Mouse (Mus musculus): ENCODE measurements around the gene Bicc1. TPM values are rescaled to one million over a fixed set of nuclear protein-coding genes. Genes with fewer than 3 reads are reported as not detected.

The Bicc1 gene
- polyA plus RNA-seq, 1 experiment from 2014 or later, result 8.5 TPM

DNA sequence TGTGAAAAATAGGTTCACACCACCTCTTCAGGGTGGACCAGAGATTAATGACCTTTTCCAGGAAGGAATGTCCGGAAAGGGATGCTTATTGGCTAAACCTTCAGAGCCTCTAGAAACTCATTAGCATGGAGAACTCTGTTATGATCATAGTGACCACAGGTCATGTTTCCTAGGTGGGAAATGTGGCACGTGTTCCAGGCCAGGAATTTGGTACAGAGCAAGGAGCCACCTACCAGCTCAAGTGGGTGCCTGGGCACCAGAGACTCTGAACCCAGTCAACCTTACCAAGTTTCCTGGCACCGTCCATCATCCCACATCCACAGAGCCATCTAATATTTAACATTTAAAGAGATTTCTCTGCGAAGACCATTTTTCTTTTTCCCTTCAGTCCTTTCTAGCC lies 29.2 kb upstream of the Bicc1 start:
- 84% methylated on average over 4 of the region's 4 CpGs for WGBS
- H3K27ac ChIP-seq (ENCODE audit: low read depth, low read length), result no peak overlapping the region

DNA sequence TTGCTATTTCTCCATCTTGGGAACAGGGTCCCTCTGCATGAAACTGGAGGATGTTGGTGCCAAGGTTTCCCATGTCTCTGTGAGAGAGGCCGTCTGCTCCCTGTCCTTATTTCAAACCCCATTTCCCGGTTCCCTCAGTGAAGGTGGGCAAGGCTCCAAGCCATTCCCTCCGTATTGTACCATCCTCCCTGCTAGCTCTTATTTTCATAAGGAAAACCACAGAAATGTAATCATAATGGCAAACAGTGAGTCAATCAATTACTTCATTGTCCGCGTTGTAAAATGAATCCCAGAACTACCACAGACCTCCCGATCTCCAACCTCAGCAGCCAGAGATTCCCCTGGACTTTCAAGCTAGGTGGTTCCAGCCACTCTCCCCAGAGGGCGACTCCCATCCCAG lies 25.6 kb upstream of the Bicc1 start:
- 87% methylated on average over 7 of the region's 7 CpGs for WGBS
- Histone ChIP-seq H3K9ac (ENCODE audit: low read length) (no peak overlapping the region), H3K4me1 (ENCODE audit: control insufficient read depth, insufficient read depth, low read length) (no peaks in the 10 kb centered on the region), H3K9me3 (ENCODE audit: control insufficient read depth, low read length) (no peaks in the 10 kb centered on the region), H3K36me3 (ENCODE audit: control insufficient read depth, insufficient read depth, low read length) (no peaks in the 10 kb centered on the region), H3K27ac (ENCODE audit: low read depth, low read length) (no peak overlapping the region), H3K4me3 (ENCODE audit: low read depth, low read length) (no peak overlapping the region), H3K4me2 (ENCODE audit: low read depth) (no peak overlapping the region), H3K27me3 (ENCODE audit: control insufficient read depth, insufficient read depth, low read length) (no peaks in the 10 kb centered on the region)
- no peak for DNase-seq (ENCODE audit: low spot score)
- no peak for ATAC-seq (ENCODE audit: insufficient read depth, low FRiP score, low TSS enrichment)

More for the DNA sequence above, 29.2 kb upstream of the Bicc1 start:
- Histone ChIP-seq H3K9me3 (ENCODE audit: control insufficient read depth, low read length) (no peaks in the 10 kb centered on the region), H3K9ac (ENCODE audit: low read length) (no peak overlapping the region), H3K4me2 (ENCODE audit: low read depth) (no peak overlapping the region), H3K36me3 (ENCODE audit: control insufficient read depth, insufficient read depth, low read length) (no peaks in the 10 kb centered on the region), H3K4me3 (ENCODE audit: low read depth, low read length) (no peak overlapping the region), H3K4me1 (ENCODE audit: control insufficient read depth, insufficient read depth, low read length) (no peaks in the 10 kb centered on the region), H3K27me3 (ENCODE audit: control insufficient read depth, insufficient read depth, low read length) (no peaks in the 10 kb centered on the region)
- no peak for DNase-seq (ENCODE audit: low spot score)
- ATAC-seq (ENCODE audit: insufficient read depth, low FRiP score, low TSS enrichment), result no peak

DNA sequence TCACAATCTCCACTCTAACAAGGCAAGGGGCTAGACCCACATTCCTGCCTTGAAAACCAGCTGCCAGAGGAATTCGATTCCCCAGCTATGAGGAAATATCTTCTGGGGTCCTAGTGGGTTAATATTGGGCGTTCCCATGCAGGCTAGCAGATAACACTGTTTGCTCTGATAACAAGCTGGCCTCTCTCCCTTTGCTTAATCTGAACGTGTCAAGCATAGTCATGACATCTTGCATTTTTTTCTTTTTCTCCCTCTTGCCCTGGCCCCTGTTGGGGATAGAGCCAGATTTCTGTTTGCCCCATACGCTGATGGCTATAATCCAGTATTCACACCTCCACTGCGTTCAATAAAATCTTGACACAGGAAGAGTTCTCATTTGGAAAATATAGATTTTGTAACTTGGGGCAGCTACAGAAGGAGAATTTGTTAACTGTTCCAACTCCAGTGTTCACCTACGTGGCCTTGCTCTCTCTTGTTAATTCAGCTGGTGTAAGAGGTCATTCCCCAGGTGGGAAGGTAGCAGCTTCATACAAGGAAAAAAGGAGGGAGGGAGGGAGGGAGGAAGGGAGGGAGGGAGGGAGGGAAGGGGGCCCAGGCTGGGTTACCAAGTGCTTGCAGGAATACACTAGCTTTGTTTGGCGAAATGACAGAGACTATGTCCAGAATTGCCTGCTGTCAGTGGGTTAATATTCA lies 24.0 kb upstream of the Bicc1 start:
- 69% methylated on average over 7 of the region's 7 CpGs for WGBS
- no peaks in the 10 kb centered on the region for H3K4me1 ChIP-seq (ENCODE audit: control insufficient read depth, insufficient read depth, low read length)
- H3K27ac ChIP-seq (ENCODE audit: low read depth, low read length), result no peak overlapping the region
- no peaks in the 10 kb centered on the region for H3K36me3 ChIP-seq (ENCODE audit: control insufficient read depth, insufficient read depth, low read length)
- no peak overlapping the region for H3K4me2 ChIP-seq (ENCODE audit: low read depth)
- H3K9me3 ChIP-seq (ENCODE audit: control insufficient read depth, low read length), result no peaks in the 10 kb centered on the region
- H3K27me3 ChIP-seq (ENCODE audit: control insufficient read depth, insufficient read depth, low read length), result no peaks in the 10 kb centered on the region
- DNase-seq (ENCODE audit: low spot score) (no peak), ATAC-seq (ENCODE audit: insufficient read depth, low FRiP score, low TSS enrichment) (no peak)
- no peak overlapping the region for H3K4me3 ChIP-seq (ENCODE audit: low read depth, low read length)
- H3K9ac ChIP-seq (ENCODE audit: low read length), result no peak overlapping the region

DNA sequence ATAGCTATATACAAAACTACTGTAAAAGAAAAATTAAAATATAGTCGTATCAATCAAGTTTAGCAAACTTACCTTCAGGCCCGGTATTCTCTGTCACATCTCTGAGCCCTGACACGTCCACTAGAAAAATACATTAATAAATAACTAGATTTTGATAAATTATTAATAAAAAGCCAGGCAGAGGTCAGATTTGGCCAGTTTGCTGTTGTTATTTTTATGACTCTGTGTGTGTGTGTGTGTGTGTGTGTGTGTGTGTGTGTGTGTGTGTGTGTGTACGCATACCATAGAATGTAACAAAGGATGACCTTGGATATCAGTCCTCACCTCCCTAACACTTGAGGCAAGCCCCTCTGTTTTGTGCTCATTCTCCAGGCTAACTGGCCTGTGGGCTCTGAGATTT lies 22.4 kb upstream of the Bicc1 start:
- no peak overlapping the region for H3K4me2 ChIP-seq (ENCODE audit: low read depth)
- no peaks in the 10 kb centered on the region for H3K9me3 ChIP-seq (ENCODE audit: control insufficient read depth, low read length)
- H3K9ac ChIP-seq (ENCODE audit: low read length), result no peak overlapping the region
- H3K27me3 ChIP-seq (ENCODE audit: control insufficient read depth, insufficient read depth, low read length), result no peaks in the 10 kb centered on the region
- no peaks in the 10 kb centered on the region for H3K36me3 ChIP-seq (ENCODE audit: control insufficient read depth, insufficient read depth, low read length)
- no peak overlapping the region for H3K27ac ChIP-seq (ENCODE audit: low read depth, low read length)
- no peak for ATAC-seq (ENCODE audit: insufficient read depth, low FRiP score, low TSS enrichment)
- no peaks in the 10 kb centered on the region for H3K4me1 ChIP-seq (ENCODE audit: control insufficient read depth, insufficient read depth, low read length)
- 87% methylated on average over 4 of the region's 4 CpGs for WGBS
- H3K4me3 ChIP-seq (ENCODE audit: low read depth, low read length), result no peak overlapping the region
- no peak for DNase-seq (ENCODE audit: low spot score)

DNA sequence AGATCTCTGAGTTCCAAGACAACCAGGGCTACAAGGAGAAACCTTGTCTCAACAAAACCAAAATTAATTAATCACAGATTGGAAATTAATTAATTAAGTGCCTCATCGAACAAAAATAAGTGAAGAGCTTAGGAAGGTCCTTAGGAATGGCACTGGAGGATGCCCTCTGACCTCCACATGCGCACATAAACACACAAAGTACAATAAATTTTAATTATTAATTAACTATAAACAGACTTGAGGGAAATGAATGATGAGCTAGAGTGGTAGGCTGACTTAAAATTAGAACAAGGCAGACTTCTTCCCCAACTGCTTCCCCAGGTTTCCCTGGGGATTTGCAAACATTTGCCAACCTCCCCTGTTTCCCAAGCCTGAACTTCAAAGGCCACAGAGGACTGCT lies 21.6 kb upstream of the Bicc1 start:
- Histone ChIP-seq H3K36me3 (ENCODE audit: control insufficient read depth, insufficient read depth, low read length) (no peaks in the 10 kb centered on the region), H3K9ac (ENCODE audit: low read length) (no peak overlapping the region), H3K27ac (ENCODE audit: low read depth, low read length) (no peak overlapping the region), H3K4me2 (ENCODE audit: low read depth) (no peak overlapping the region), H3K27me3 (ENCODE audit: control insufficient read depth, insufficient read depth, low read length) (no peaks in the 10 kb centered on the region), H3K9me3 (ENCODE audit: control insufficient read depth, low read length) (no peaks in the 10 kb centered on the region), H3K4me3 (ENCODE audit: low read depth, low read length) (no peak overlapping the region), H3K4me1 (ENCODE audit: control insufficient read depth, insufficient read depth, low read length) (no peaks in the 10 kb centered on the region)
- WGBS, result 79% methylated on average over 2 of the region's 2 CpGs
- DNase-seq (ENCODE audit: low spot score) (no peak), ATAC-seq (ENCODE audit: insufficient read depth, low FRiP score, low TSS enrichment) (no peak)

DNA sequence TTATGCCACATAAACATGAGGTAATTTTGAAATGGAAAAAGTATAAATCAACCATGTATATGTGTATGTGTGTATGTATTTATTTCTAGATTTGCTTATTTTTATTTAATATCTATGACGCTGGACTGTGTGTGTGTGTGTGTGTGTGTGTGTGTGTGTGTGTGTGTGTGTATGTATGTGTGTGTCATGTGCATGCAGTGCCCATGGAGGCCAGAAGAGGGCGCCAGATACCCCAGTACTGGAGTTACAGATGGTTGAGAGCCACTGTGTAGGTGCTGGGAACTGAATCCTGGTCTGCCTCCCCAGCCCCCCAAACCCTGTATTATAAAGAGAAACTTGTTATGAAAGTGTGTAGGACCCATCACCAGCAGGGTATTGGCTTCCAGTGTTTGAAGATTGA lies 20.6 kb upstream of the Bicc1 start:
- DNase-seq (ENCODE audit: low spot score) (no peak), ATAC-seq (ENCODE audit: insufficient read depth, low FRiP score, low TSS enrichment) (no peak)
- no peak overlapping the region for H3K27ac ChIP-seq (ENCODE audit: low read depth, low read length)
- H3K9ac ChIP-seq (ENCODE audit: low read length), result no peak overlapping the region
- H3K9me3 ChIP-seq (ENCODE audit: control insufficient read depth, low read length), result no peaks in the 10 kb centered on the region
- H3K36me3 ChIP-seq (ENCODE audit: control insufficient read depth, insufficient read depth, low read length), result no peaks in the 10 kb centered on the region
- WGBS, result 77% methylated on average over 2 of the region's 2 CpGs
- no peaks in the 10 kb centered on the region for H3K4me1 ChIP-seq (ENCODE audit: control insufficient read depth, insufficient read depth, low read length)
- no peak overlapping the region for H3K4me3 ChIP-seq (ENCODE audit: low read depth, low read length)
- no peaks in the 10 kb centered on the region for H3K27me3 ChIP-seq (ENCODE audit: control insufficient read depth, insufficient read depth, low read length)
- H3K4me2 ChIP-seq (ENCODE audit: low read depth), result no peak overlapping the region

DNA sequence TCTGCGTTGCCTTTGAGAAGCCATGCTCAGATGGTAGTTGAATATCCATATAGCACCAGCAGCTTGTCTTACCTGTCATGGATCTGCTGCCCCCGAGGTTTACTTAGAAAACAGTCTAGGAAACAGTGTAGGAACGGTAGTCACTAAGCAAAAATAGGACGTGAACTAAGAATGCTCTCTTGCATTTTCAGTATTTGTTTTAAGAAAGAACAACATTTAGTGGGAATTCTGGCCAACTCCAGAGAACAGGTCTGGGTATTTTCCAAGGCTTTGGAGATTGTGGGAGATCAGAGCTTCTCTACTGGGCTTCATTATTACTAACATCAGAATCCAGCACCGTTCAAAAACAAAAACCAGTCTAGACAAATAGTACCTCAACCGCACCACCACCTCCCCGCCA lies 17.7 kb upstream of the Bicc1 start:
- Histone ChIP-seq H3K9ac (ENCODE audit: low read length) (no peak overlapping the region), H3K4me2 (ENCODE audit: low read depth) (no peak overlapping the region), H3K4me1 (ENCODE audit: control insufficient read depth, insufficient read depth, low read length) (no peaks in the 10 kb centered on the region), H3K9me3 (ENCODE audit: control insufficient read depth, low read length) (no peaks in the 10 kb centered on the region), H3K36me3 (ENCODE audit: control insufficient read depth, insufficient read depth, low read length) (no peaks in the 10 kb centered on the region), H3K27ac (ENCODE audit: low read depth, low read length) (no peak overlapping the region), H3K4me3 (ENCODE audit: low read depth, low read length) (no peak overlapping the region), H3K27me3 (ENCODE audit: control insufficient read depth, insufficient read depth, low read length) (no peaks in the 10 kb centered on the region)
- ATAC-seq (ENCODE audit: insufficient read depth, low FRiP score, low TSS enrichment) (no peak), DNase-seq (ENCODE audit: low spot score) (no peak)
- WGBS, result 91% methylated on average over 7 of the region's 7 CpGs

DNA sequence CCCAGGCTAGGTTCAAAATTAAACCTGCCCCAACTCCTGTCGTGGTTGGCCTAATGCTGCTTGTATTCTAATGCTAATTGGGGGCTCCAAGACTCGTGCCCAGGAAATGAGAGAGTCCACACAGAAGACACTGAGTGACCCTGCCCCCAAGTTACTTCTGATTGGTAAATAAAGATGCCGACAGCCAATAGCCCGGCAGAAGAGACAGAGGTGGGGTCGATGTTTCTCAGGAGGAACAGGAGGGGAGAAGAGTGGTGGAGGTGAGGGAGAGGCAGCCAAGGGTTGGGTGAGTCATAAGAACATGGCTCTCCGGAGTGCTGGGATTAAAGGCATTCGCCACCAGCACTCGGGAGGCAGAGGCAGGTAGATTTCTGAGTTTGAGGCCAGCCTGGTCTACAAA lies 16.8 kb upstream of the Bicc1 start:
- DNase-seq (ENCODE audit: low spot score), result no peak

DNA sequence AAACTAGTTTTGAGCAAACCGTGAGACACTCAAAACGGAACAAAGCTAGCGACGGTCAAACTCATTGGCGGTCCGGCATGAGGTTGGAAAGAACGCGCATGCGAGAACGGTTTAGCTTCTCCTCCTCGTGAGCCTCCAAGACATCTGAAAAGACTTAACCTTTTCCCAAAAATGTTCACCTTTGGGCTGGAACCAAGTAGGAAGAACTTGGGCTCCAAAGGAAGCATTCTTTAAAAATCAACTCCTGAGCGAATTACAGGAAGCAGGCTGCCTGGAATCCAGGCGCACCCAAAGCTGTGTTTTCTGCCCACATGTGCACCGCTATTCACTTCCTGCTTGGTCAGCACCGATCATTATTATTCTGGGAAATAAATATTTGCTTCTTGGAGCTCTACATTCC lies 15.8 kb upstream of the Bicc1 start:
- Histone ChIP-seq H3K4me1 (ENCODE audit: control insufficient read depth, insufficient read depth, low read length) (no peaks in the 10 kb centered on the region), H3K27ac (ENCODE audit: low read depth, low read length) (no peak overlapping the region), H3K36me3 (ENCODE audit: control insufficient read depth, insufficient read depth, low read length) (no peaks in the 10 kb centered on the region), H3K4me2 (ENCODE audit: low read depth) (no peak overlapping the region), H3K4me3 (ENCODE audit: low read depth, low read length) (no peak overlapping the region), H3K9me3 (ENCODE audit: control insufficient read depth, low read length) (no peaks in the 10 kb centered on the region), H3K27me3 (ENCODE audit: control insufficient read depth, insufficient read depth, low read length) (no peaks in the 10 kb centered on the region), H3K9ac (ENCODE audit: low read length) (no peak overlapping the region)
- DNase-seq (ENCODE audit: low spot score), result no peak
- 96% methylated on average over 15 of the region's 15 CpGs for WGBS
- no peak for ATAC-seq (ENCODE audit: insufficient read depth, low FRiP score, low TSS enrichment)

More for the DNA sequence above, 16.8 kb upstream of the Bicc1 start:
- H3K36me3 ChIP-seq (ENCODE audit: control insufficient read depth, insufficient read depth, low read length), result no peaks in the 10 kb centered on the region
- no peaks in the 10 kb centered on the region for H3K4me1 ChIP-seq (ENCODE audit: control insufficient read depth, insufficient read depth, low read length)
- no peak overlapping the region for H3K27ac ChIP-seq (ENCODE audit: low read depth, low read length)
- H3K9me3 ChIP-seq (ENCODE audit: control insufficient read depth, low read length), result no peaks in the 10 kb centered on the region
- ATAC-seq (ENCODE audit: insufficient read depth, low FRiP score, low TSS enrichment), result no peak
- no peak overlapping the region for H3K9ac ChIP-seq (ENCODE audit: low read length)
- H3K4me3 ChIP-seq (ENCODE audit: low read depth, low read length), result no peak overlapping the region
- 76% methylated on average over 8 of the region's 8 CpGs for WGBS
- no peaks in the 10 kb centered on the region for H3K27me3 ChIP-seq (ENCODE audit: control insufficient read depth, insufficient read depth, low read length)
- H3K4me2 ChIP-seq (ENCODE audit: low read depth), result no peak overlapping the region
